Mouse (Mus musculus) testis, adult 2 months (tissue): ENCODE data around the gene Mybl2.

Experiments used
- CTCF ChIP-seq: fragments of 200-500 bp; IDR thresholded peaks from 2 replicates; pipeline ENCODE4 v1.5.1; 2012; ENCODE audit warnings: low read depth, mild to moderate bottlenecking, inconsistent platforms, low read length, moderate library complexity; ENCODE audit not compliant: control insufficient read depth, insufficient read depth, insufficient replicate concordance
- POLR2A ChIP-seq: fragments of 200-500 bp; IDR thresholded peaks from 2 replicates; pipeline ENCODE4 v1.6.1; 2012; ENCODE audit warnings: low read depth, mild to moderate bottlenecking, inconsistent platforms, low read length, moderate library complexity; ENCODE audit not compliant: control insufficient read depth

DNA sequence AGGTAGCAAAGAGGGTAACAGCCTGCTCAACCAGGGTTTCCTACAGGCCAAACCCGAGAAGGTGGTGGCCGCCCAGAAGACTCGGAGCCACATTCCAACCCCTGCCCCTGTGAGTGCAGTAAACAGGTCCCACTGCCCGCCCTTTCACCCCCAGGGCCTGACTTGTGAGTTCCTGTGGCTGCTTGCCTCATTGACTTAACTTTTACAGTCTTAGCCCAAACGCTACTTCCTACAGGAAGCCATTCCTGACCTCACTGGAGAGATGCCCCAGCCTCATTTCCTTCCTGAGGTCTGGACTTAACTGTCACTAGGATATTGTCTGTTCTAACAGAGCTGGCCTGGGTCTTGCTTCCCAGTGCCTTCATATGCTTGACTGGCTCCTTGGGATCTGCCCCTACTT, 28.1 kb downstream of the Mybl2 start:
- TF ChIP-seq POLR2A (no peak), CTCF (no peak)
